Mouse (Mus musculus): ENCODE data around the gene Ctr9.

The Ctr9 gene

GRCm38 (mm10) chr7:111029046-111029553, 349 bp downstream of the Ctr9 start:
- DNase-seq (ENCODE audit: low read depth, low spot score): no peak

DNA sequence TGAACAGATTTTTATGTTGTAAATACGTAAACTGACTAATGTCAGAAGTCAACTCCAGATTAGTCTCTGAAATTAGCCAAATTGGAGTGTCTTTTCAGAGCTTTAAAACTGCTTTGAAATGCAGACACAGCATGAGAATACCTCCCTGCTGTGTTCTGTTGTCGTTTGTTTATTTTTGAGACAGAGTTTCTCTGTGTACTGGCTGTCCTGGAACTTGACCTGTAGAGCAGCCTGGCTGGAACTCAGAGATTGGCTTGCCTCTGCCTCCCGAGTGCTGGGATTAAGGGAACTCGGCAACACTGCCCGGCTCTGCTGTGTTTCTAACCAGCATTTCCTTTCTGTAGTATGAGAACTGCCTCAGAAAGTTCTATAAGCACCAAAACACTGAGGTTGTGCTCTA, 20.2 kb downstream of the Ctr9 start:
- DNase-seq (ENCODE audit: low read depth, low spot score): no peak

DNA sequence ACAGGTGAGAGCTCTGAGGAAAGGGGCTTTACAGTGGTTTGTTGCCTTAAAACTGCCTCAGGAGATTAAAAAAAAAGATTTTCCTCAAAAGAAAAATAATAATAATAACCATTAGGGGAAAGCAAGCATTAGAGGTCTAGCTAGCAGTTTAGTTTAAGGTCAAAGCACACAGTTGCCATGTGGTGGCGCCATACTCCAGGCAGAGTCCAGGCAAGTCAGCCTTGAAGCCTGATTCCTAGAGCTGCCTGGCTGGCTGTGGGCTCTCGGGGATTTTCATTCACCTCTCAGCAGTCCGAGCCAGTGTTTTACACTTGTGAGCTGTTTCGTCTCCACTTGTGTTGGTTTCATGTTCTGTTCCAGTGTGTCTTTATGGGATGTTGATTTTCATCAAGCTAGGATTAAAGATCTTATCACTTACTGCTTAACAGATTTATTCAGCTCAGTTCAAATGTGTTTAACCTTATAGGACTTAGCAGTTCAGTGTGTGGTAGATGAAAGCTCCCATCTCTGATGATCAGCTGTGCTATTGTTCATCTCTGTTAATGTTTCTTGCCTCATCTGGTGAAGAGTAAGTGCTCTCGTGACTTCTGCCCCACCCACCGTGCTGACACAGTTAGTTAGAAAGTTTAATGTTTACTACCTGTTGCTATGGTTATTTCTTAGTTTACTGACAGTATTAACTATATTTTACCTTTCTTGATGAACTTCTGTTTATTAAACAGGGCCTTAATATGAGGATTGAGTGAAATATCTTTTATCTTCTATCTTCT, 21.1 kb downstream of the Ctr9 start:
- peak; percentile 21 for DNase-seq (ENCODE audit: low read depth, low spot score)

DNA sequence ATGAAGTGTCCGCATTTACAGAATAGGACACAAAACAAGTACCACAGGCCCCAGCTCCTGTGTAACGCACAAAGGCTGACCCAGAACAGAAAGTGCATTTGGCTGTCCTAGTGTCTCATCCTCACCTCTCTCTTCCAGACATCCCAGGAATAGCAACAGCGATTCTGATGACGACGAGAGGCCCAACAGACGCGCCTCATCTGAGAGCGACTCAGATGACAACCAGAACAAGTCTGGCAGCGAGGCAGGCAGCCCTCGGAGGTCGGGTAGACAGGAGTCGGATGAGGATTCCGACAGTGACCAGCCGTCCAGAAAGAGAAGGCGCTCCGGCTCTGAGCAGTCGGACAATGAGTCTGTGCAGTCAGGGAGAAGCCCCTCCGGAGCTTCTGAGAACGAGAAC, 26.5 kb downstream of the Ctr9 start:
- no peak for DNase-seq (ENCODE audit: low read depth, low spot score)

DNA sequence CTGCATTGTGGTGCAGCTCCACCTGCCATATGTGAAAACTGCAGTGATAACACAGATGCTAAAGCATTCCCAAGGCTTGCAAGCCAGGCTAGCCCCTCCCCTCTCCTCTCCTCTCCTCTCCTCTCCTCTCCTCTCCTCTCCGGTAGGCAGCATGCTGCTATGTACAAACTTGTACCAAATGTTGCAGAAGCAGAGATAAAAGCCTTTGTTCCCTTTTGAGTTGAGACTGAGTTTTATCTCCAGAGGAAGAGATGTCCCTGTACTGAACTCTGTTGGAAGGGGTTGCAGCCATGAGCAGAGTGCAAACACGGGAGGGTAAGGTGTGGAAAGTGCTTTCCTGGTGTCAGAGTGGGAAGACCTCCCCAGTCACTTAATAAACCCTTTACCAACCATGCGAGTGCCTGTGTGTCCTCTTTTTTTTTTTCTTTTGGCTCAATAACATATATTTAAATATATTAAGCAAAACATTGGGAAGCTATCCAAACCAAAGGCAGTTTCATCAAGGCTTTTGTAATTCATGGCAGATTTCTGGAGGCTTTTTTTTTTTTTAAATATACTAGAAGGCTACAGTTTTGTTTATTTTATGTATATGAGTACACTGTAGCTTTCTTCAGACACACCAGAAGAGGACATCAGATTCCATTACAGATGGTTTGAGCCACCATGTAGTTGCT, 27.4 kb downstream of the Ctr9 start:
- no peak for DNase-seq (ENCODE audit: low read depth, low spot score)

DNA sequence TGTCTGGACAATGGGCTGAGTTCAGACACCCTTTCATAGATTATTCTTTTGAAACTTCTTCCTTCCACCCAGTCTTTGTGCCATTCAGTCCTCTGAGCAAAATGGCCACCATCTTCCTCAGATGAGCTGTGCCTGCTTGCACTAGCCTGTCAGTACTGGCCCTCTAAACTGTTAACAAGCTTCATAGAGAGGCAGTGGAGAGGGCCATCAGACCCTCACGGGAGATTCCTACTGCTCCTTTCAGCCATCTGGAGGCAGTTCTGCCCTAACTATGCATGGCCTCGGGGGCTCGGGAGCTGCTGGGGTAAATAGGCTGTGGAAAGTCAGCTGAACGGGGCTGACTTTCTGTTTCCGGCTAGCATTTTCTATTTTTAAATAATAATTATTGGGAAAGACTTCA, 30.8 kb downstream of the Ctr9 start:
- DNase-seq (ENCODE audit: low read depth, low spot score): no peak

GRCm38 (mm10) chr7:111062971-111063370, 34.2 kb downstream of the Ctr9 start:
- no peak for DNase-seq (ENCODE audit: low read depth, low spot score)

DNA sequence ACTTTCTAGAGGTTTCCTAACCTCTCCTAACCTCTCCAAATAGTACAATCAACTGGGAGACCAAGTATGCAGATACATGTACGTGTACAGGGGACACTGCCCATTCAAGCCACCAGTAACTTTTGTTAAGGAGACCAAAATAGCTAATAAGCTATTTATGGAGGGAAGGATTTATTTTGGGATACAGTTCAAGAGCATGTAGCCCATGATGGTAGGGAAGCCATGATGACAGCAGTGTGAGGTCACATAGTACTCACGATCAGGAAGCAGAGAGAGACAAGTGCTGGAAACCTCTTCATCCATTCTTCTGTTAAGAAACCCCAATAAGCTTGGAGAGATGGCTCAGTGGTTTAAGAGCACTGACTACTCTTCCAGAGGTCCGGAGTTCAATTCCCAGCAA, 39.4 kb downstream of the Ctr9 start:
- DNase-seq (ENCODE audit: low read depth, low spot score): no peak

DNA sequence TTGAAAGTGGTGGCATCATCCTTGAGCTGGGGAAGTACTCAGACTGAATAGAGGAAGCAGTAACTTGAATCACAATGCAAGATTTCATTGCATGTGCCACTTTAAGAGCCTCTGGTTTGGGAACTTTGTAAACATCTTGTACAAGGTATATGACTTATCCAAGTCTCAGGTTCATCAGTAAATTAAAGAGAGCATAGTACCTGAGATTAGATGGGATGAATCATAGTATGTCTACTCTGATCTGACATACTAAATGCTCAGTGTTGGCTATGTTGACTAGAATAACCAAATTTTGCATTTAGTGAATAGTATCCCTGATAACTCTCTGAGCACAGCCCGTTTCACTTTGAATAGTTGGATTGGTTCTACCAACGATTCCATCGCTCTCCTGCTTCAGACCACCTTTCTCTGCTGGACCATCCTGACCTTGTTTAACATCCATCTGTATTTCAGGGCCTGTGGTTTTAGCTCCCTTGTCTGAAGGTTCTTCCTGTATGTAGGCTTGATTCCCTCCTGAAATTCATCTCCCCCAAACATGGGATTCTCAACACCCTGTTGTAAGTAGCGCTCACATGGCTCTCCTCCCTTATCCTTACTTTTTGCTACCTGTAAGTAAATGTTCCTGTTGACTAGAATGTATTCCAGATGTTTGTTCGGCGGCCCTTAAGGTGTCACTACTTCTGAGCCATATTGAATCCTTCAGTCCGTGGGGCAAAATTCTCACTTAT, 40.9 kb downstream of the Ctr9 start:
- DNase-seq (ENCODE audit: low read depth, low spot score): no peak

GRCm38 (mm10) chr7:111070167-111070496, 41.4 kb downstream of the Ctr9 start:
- DNase-seq (ENCODE audit: low read depth, low spot score): no peak

DNA sequence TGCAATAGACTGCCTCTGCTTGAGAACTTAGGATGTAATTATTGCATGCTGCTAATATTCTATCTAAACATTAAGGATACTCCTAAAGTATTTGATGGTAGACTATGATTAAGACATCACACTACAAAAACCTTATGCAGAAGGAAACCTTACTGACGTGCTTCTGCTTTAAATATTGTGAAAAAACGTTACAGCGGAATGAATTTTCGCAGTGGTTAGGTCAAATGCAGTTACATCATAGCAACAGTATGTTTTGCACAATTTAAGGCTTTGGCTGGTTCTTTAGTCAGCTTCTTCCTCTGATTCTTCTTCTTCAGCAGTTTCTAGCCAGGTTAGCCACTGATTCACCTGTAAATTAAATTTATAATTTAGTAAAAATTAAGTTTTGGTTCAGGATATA, 43.7 kb downstream of the Ctr9 start:
- DNase-seq (ENCODE audit: low read depth, low spot score): no peak

- DNase-seq (ENCODE audit: low read depth, low spot score): no peak
Measured at GRCm38 (mm10) chr7:111075288-111075687, 46.5 kb downstream of the Ctr9 start.

DNA sequence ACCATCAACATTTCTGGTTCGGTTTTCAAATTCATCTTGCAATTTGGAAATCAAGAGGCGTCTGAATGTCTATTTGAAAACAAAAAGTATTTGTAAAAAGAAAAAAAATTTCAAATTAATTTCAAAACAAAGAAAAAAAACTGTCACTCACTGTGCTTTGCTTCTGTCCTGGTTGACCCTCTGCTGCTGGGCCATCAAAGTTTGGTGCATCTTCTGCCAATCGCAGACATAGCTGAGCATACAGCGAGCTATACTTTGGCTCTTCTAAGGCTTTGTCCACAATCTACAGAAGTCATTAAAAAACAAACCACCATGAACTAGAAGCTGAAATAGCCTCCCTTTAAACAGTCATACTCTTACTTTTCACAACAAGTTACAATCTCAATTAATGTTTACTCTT, 49.5 kb downstream of the Ctr9 start:
- DNase-seq (ENCODE audit: low read depth, low spot score): no peak

- no peak for DNase-seq (ENCODE audit: low read depth, low spot score)
Measured at GRCm38 (mm10) chr7:111080026-111080425, 51.3 kb downstream of the Ctr9 start.

DNA sequence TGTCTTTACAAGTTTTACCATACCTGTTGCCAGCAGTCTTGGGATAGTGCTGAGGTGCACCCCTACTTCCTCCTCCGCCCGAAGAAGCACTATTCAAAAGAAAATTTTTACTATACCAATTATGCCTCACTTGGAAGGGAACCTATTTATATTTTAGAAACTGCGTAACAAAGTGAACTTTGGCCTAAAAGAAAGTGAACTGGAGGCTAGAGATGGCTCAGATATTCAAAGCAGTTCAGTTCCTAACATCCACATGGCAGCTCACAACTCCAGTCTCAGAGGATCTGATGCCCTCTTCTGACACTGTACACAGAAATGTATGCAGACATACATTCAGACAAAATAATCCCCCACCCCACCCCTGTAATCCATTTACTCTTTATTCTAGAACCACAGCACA, 52.1 kb downstream of the Ctr9 start:
- DNase-seq (ENCODE audit: low read depth, low spot score): no peak

GRCm38 (mm10) chr7:111082043-111082821, 53.5 kb downstream of the Ctr9 start:
- peak; percentile 75 for DNase-seq (ENCODE audit: low read depth, low spot score)

DNA sequence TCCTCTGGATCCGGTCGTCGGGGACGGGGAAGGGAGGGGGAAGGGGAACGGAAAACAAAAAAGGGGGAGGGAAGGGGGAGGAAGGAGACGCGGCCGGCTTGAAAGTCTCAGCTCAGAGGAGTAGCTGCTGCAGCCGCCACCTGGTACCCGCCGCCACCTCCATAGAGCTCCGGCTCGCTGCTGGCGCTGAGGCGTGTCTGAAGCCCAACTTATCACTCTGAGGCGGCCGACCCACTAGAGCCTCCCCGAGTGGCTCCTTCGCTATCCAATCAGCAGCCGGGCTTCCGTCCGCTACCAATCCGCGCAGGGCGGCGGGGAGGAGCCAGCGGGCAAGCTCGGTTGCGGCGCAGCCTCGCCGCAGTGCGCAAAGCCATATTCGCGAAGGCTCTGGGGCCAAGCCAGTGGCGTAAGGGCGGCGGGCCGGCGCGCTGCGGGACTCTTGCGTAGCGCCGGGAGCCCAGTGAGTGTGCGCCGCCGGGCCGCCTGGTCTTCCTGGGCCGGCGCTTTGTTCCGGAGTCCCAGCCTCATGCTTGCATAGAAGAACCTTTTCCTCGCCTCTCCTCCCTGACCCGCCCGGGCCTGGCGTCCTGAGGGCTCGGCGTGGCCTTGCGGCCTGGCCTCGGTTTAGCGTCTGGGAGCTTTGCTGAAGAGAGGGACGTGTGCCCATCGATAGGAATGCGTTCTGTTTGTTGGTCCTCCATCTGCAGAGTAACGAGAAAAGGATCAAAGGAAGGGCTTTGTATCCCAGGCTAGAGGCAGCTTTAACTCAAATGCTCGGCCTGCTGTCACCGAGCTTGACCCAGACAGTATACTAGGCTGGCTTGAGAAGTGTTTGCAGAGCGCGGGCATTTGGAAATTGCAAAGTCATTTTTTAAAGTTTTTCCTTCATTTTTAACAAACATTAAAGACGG, 54.3 kb downstream of the Ctr9 start, which contains the start of gene Eif4g2:
Eif4g2 (minus strand) TSS at position 209 of the 911 bp plus-strand sequence.
- peak; percentile 98 for DNase-seq (ENCODE audit: low read depth, low spot score)

DNA sequence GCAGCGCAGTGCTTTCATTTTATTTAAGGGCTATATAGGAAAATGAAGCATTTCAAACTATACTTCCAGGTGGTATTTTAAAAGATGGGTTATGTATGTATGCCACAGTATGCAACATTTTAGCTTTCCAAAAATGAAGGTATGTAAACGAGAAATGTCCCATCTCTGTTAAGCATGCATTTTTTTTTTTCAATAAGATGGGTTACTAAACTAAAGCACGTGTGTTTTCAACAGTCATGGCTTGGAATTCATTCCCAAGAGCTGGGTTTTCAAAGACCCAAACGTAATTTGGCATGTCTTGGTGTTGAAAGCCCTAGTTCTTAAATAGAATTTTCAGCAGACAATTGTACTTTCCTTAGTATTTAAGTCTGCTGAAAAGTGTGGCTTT, 55.0 kb downstream of the Ctr9 start:
- DNase-seq (ENCODE audit: low read depth, low spot score): no peak

DNA sequence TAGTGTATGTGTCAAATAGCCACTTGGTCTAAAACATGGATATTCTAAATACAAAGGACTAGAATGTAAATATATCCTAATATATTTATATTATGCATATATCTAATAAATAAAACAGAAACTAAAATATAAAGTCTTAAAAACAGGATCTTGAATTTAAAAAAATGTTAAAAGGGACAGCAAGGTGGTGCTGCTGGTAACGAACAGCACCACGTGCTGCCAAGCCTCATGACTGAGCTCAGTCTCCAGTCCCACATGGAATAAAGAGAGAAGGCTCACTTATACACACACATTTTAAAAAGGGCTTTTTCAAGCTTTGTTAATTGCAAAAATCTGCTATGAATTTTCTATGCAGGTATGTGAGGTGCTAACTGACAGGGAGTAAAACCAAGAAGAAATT, 55.7 kb downstream of the Ctr9 start:
- no peak for DNase-seq (ENCODE audit: low read depth, low spot score)

GRCm38 (mm10) chr7:111085153-111085552, 56.4 kb downstream of the Ctr9 start:
- DNase-seq (ENCODE audit: low read depth, low spot score): no peak

- DNase-seq (ENCODE audit: low read depth, low spot score): no peak
Measured at GRCm38 (mm10) chr7:111095169-111095568, 66.4 kb downstream of the Ctr9 start.

Measured in telencephalon, adult 2 months (tissue).